Mouse (Mus musculus): ENCODE measurements around the gene Ccdc85c.

GRCm38 (mm10) chr12:108219825-108220616 is 55.2 kb downstream of the Ccdc85c start:
- no peak for TF ChIP-seq POLR2A (IDR thresholded peaks at IDR 0.05; ENCODE audit: insufficient read depth, low read depth, low read length)
- no peak for TF ChIP-seq CTCF (IDR thresholded peaks at IDR 0.05)
- no peak for TF ChIP-seq EP300 (IDR thresholded peaks at IDR 0.05; ENCODE audit: insufficient read depth, low read depth, low read length)

Measured in heart, adult 2 months (tissue).